Mouse (Mus musculus): ENCODE measurements around the gene Tmem29. TPM values are rescaled to one million over a fixed set of nuclear protein-coding genes. Genes with fewer than 3 reads are reported as not detected.
A peak's percentile ranks its signal among the peaks of the same experiment; 100 is the strongest.
"Not testable (repeated sequence)": the region's sequence is repeated elsewhere in the genome, so short reads cannot be mapped to it uniquely, and the experiment has no call there.

Tmem29 gene
- 12.7 and 19.0 TPM in 2 replicates for polyA plus RNA-seq (2012; ENCODE audit: insufficient read depth, insufficient read length, missing spikeins)

DNA sequence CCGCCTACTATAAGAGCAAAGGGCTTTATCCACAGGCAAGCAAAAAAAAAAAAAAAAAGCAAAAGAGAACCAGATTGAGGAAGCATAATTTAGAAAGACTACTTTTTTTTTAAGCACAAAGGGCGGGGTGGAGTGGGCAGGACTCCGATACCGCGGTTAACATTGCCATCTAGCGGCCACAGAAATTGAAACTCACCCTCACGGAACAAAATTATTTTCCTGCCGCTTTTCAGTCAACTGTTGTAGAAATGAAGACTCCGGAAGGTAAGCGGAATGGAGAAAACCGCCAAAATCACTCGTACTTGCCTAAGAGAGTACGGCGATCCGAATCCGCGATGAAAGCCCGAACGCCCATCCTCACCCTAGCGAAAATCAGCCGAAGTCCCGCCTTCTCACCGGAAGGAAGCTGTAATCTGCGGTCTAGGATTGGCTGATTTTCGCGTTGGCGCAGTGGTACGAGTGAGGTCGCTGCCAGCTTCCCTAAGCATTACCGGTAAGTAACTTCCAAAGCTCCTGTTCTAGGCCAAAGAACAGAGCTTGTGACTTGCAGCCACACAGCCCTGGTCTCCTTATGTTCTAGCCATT lies at the start of gene Tmem29:
Gene Tmem29, minus strand, starts transcription at position 389 of the 585 bp plus-strand sequence.
- Histone ChIP-seq H3K4me1 (ENCODE audit: control insufficient read depth, insufficient read depth, insufficient read length, low read length) (no peaks in the 10 kb centered on the region), H3K27ac (replicated peaks; ENCODE audit: low read depth, low read length) (peak within 1 kb of the TSS; percentile 88)

GRCm38 (mm10) chrX:150508696-150509095 lies 49.7 kb upstream of the Tmem29 start:
- Histone ChIP-seq H3K4me1 (ENCODE audit: control insufficient read depth, insufficient read depth, insufficient read length, low read length) (no peaks in the 10 kb centered on the region), H3K4me3 (ENCODE audit: insufficient read depth, low read depth, low read length) (no peak overlapping the region), H3K27ac (replicated peaks; ENCODE audit: low read depth, low read length) (no peak overlapping the region)

More for the DNA sequence above, at the start of gene Tmem29:
- peak within 1 kb of the TSS; percentile 77 for H3K4me3 ChIP-seq (ENCODE audit: insufficient read depth, low read depth, low read length)

DNA sequence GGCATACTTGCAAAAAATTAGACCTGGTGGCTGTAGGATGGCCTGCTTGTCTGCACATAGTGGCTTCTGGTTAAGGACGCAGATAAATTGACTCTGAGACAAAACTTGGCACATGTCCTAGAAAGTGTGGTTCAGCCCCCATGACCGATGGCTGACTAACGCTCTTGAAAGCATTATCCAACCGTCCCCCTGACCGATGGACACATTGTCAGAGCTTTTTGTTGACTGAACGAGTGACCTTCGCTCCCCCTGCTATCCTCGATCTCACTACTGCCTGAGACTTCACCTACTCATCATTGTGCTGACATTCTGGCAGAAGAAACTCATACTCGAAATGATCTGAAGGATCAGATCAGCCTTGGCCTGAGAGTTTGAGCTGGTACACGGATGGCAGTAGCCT lies 28.9 kb upstream of the Tmem29 start:
- not testable (repeated sequence) for H3K4me1 ChIP-seq (ENCODE audit: control insufficient read depth, insufficient read depth, insufficient read length, low read length); H3K27ac ChIP-seq (replicated peaks; ENCODE audit: low read depth, low read length); H3K4me3 ChIP-seq (ENCODE audit: insufficient read depth, low read depth, low read length)

GRCm38 (mm10) chrX:150486314-150487030 lies 27.5 kb upstream of the Tmem29 start:
- not testable (repeated sequence) for H3K27ac ChIP-seq (replicated peaks; ENCODE audit: low read depth, low read length); H3K4me3 ChIP-seq (ENCODE audit: insufficient read depth, low read depth, low read length); H3K4me1 ChIP-seq (ENCODE audit: control insufficient read depth, insufficient read depth, insufficient read length, low read length)

- Histone ChIP-seq H3K4me1 (ENCODE audit: control insufficient read depth, insufficient read depth, insufficient read length, low read length) (no peaks in the 10 kb centered on the region), H3K27ac (replicated peaks; ENCODE audit: low read depth, low read length) (peak overlapping the region; percentile 100), H3K4me3 (ENCODE audit: insufficient read depth, low read depth, low read length) (peak overlapping the region; percentile 80)
Measured at GRCm38 (mm10) chrX:150477854-150478780, 19.2 kb upstream of the Tmem29 start.

- H3K4me1 ChIP-seq (ENCODE audit: control insufficient read depth, insufficient read depth, insufficient read length, low read length), result no peaks in the 10 kb centered on the region
- no peak overlapping the region for H3K4me3 ChIP-seq (ENCODE audit: insufficient read depth, low read depth, low read length)
- no peak overlapping the region for H3K27ac ChIP-seq (replicated peaks; ENCODE audit: low read depth, low read length)
Measured at GRCm38 (mm10) chrX:150471416-150471815, 12.5 kb upstream of the Tmem29 start.

DNA sequence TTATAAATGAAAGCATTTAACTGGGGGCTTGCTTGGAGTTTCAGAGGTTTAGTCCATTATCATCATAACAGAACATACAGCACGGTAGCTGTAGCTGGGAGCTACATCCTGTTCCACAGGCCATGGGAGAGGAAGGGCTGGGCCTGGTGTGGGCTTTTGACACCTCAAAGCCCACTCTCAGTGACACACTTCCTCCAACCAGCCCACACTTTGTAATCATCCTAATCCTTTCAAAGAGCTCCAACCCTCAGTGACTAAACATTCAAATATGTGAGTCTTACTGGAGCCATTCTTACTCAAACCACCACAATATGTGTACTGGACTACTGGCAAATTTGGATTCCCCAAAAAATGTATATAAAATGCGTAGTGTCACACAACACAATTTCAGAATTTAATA lies 9.3 kb upstream of the Tmem29 start:
- no peak overlapping the region for H3K4me3 ChIP-seq (ENCODE audit: insufficient read depth, low read depth, low read length)
- no peak overlapping the region for H3K27ac ChIP-seq (replicated peaks; ENCODE audit: low read depth, low read length)
- H3K4me1 ChIP-seq (ENCODE audit: control insufficient read depth, insufficient read depth, insufficient read length, low read length), result no peaks in the 10 kb centered on the region

- not testable (repeated sequence) for H3K4me3 ChIP-seq (ENCODE audit: insufficient read depth, low read depth, low read length); H3K27ac ChIP-seq (replicated peaks; ENCODE audit: low read depth, low read length); H3K4me1 ChIP-seq (ENCODE audit: control insufficient read depth, insufficient read depth, insufficient read length, low read length)
Measured at GRCm38 (mm10) chrX:150466817-150467216, 7.9 kb upstream of the Tmem29 start.

- Histone ChIP-seq H3K4me1 (ENCODE audit: control insufficient read depth, insufficient read depth, insufficient read length, low read length) (no peaks in the 10 kb centered on the region), H3K4me3 (ENCODE audit: insufficient read depth, low read depth, low read length) (no peak overlapping the region), H3K27ac (replicated peaks; ENCODE audit: low read depth, low read length) (no peak overlapping the region)
Measured at GRCm38 (mm10) chrX:150460143-150460542, 1.2 kb upstream of the Tmem29 start.

DNA sequence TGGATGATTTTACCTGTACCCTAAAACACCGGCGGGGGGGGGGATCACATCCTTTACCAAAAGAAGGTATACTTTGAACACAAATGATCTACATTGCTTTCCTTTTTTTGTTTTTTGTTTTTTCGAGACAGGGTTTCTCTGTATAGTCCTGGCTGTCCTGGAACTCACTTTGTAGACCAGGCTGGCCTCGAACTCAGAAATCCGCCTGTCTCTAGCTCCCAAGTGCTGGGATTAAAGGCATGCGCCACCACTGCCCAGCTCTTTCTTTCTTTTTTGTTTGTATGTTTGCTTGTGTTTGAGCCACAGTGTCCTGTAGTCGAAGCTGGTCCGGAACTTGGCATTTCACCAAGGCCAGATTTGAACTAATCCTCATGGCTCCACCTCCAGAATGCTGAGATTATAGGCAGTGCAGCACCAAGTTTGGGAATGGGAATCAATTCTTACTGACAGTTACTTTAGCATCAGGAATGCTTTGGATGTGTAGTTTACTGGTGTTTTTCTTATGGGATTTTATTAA lies 515 bp upstream of the Tmem29 start:
- Histone ChIP-seq H3K27ac (replicated peaks; ENCODE audit: low read depth, low read length) (peak overlapping the region; percentile 57), H3K4me1 (ENCODE audit: control insufficient read depth, insufficient read depth, insufficient read length, low read length) (no peaks in the 10 kb centered on the region), H3K4me3 (ENCODE audit: insufficient read depth, low read depth, low read length) (peak overlapping the region; percentile 77)

DNA sequence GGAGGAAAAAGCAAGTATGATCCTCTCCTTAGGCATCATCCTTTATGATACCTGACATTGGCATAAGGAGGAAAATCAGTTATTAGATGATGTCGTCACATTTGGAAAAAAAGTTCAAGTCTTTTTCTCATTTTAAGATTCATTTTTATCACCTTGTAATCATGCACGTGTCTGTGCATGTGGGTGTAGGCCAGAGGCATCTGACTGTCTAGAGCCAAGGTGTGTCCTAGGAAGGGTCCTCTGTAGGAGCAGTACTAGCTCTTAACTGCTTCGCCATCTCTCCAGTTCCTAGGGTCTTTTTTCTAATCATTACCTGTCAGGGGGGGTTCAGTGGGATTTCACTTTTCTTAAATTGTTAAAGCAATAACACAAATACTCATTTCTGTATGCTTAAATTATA lies 818 bp downstream of the Tmem29 start:
- H3K4me1 ChIP-seq (ENCODE audit: control insufficient read depth, insufficient read depth, insufficient read length, low read length), result no peaks in the 10 kb centered on the region
- no peak overlapping the region; the same call in 1 of the 2 replicates for H3K4me3 ChIP-seq (ENCODE audit: insufficient read depth, low read depth, low read length)
- H3K27ac ChIP-seq (replicated peaks; ENCODE audit: low read depth, low read length), result no peak overlapping the region

- no peaks in the 10 kb centered on the region for H3K4me1 ChIP-seq (ENCODE audit: control insufficient read depth, insufficient read depth, insufficient read length, low read length)
- peak overlapping the region; percentile 48 for H3K4me3 ChIP-seq (ENCODE audit: insufficient read depth, low read depth, low read length)
- H3K27ac ChIP-seq (replicated peaks; ENCODE audit: low read depth, low read length), result no peak overlapping the region
Measured at GRCm38 (mm10) chrX:150440505-150441338, 18.2 kb downstream of the Tmem29 start.

GRCm38 (mm10) chrX:150436373-150436772 lies 22.6 kb downstream of the Tmem29 start:
- H3K4me1 ChIP-seq (ENCODE audit: control insufficient read depth, insufficient read depth, insufficient read length, low read length), result no peaks in the 10 kb centered on the region
- no peak overlapping the region for H3K27ac ChIP-seq (replicated peaks; ENCODE audit: low read depth, low read length)
- no peak overlapping the region for H3K4me3 ChIP-seq (ENCODE audit: insufficient read depth, low read depth, low read length)

DNA sequence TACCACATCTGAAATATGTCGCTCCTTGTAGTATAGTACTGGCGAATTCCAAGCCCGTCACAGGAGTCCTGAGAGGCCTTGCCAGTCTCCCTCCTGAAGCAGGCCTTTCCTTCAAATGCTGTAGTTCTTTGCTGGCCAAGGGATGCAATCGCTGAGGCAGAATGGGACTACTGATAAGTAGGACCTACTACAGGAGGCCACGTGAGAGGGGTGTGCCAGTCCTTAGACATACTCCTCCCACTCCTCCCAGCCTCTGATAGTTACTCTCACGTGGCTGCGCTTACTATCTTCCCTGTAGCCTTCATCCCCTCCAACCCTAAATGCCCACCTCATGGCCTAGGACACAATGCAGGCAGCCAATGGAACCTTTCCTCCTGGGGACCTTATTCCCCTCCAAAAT lies 23.6 kb downstream of the Tmem29 start:
- H3K4me3 ChIP-seq (ENCODE audit: insufficient read depth, low read depth, low read length), result no peak overlapping the region
- H3K27ac ChIP-seq (replicated peaks; ENCODE audit: low read depth, low read length), result no peak overlapping the region
- no peaks in the 10 kb centered on the region for H3K4me1 ChIP-seq (ENCODE audit: control insufficient read depth, insufficient read depth, insufficient read length, low read length)
